Mouse (Mus musculus): Measurements from ENCODE around the gene Cntn5.

- TF ChIP-seq POLR2A (IDR thresholded peaks at IDR 0.05; ENCODE audit: insufficient read length, low read depth) (no peak), MAX (IDR thresholded peaks at IDR 0.05; ENCODE audit: low read depth) (no peak), TCF12 (IDR thresholded peaks at IDR 0.05; ENCODE audit: insufficient read depth, poor library complexity, severe bottlenecking) (no peak), E2F4 (IDR thresholded peaks at IDR 0.05; ENCODE audit: insufficient read depth) (no peak)
Observed at GRCm38 (mm10) chr9:10412075-10412474, 492.5 kb downstream of the Cntn5 start.

Measured in myocyte (in vitro differentiated cells).